Mouse (Mus musculus): ENCODE data around the gene Arhgef26.
A peak's percentile ranks its signal among the peaks of the same experiment; 100 is the strongest.

Gene Arhgef26

DNA sequence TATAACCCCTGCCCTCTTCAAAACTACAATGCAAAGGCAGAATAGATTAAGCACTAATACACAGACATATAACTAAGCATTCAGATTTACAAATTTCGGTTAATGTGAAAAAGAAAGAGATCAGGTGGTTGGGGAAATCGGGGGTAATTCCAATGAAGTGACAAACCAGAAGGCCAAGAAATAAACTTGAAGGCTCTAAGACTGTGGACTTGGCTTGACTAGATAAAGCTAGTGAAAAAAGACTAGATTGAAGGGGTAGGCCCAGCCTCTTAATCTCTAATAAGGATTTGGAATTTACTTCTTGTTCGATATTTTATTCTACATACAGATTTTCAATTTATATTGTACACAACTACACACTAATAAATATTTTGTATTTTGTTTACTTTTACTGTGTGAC lies at the start of gene Arhgef26:
TSS of gene Arhgef26 (plus strand) at position 301 of the 400 bp plus-strand sequence.
- no peak for DNase-seq

GRCm38 (mm10) chr3:62310493-62310892 lies 27.7 kb upstream of the Arhgef26 start:
- DNase-seq, result no peak

DNA sequence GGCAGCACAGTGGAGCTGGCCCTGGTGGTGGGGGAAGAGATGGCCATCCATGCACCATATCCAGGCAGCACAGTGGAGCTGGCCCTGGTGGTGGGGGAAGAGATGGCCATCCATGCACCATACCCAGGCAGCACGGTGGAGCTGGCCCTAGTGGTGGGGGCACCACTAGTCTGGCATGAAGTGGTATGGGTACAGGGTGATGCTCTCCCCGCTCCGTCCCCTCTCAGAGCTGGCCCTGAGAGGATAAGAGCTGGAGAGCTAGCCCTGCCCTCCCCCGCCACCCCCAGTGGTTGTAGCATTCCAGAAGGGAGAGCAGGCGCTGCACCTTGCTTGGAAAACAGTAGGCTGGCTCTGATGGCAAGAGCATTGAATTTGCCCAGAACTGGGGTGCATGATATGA lies 26.9 kb upstream of the Arhgef26 start:
- no peak for DNase-seq

DNA sequence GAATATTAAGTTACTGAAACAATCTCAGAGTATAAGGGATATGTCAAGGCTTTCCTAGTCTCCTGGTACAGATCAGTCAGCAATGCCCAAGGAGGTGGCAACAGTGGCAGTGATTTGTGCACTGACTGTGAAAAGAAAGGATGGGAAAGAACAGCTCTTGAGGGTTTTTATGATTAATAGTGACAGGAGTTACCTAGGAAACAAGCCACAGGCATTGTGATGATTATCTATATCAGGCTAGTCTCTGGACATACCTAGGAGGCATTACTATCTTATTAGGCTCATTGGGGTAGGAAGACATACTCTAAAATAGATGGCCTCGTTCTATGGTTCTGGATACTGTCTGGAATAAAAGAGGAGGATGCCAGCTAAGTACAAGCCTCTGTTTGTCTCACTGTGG lies 13.4 kb upstream of the Arhgef26 start:
- no peak for DNase-seq

DNA sequence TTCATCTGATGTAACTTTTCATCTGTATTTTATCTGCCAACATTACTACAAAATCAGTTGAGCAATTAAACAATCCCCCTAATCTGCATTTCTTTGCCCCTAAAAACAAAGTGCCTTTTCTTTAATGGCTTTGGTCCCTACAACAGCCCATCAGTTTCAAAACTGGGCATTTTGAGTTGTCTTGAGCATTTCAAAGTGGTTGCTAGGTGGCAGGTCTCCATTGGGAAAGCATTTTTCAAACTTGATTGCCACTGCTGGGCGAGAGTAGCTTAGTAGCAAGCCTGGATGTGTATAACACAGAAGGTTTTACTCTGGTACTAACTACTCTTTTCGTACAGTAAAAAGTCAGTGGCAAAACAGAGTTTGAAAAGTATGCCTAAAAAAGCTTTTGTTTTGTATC lies 10.2 kb upstream of the Arhgef26 start:
- DNase-seq, result no peak

- no peak for DNase-seq
These were observed 313 bp downstream of the Arhgef26 start for GRCm38 (mm10) chr3:62338461-62338853.

- DNase-seq, result peak; percentile 50
These were observed 841 bp downstream of the Arhgef26 start for GRCm38 (mm10) chr3:62338854-62339515.

DNA sequence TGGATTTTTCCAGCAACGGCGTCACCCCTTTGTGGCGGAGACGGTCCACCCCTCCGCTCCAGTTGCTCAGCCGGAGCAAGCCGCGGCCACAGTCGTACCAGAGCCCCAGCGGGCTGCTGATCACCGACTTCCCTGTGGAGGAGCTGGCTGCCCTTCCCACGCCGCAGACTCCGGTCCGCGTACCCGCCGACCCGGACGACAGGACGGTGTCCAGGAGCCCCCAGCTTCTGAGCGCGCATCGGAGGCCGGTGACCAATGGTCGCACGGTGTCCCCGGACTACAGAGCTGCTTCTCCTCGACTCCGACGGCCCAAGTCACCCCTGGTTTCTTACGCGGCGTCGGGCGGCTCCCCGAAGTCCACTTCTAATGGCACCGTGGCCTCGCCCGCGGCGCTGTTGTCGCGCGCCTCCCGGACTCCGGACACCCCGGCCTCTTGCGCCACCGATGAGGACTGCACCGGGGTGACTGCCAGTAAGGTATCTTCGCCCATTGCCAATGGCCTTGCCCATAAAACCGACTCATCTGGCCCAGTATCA lies 1.4 kb downstream of the Arhgef26 start:
- peak; percentile 14 for DNase-seq

GRCm38 (mm10) chr3:62340154-62340760 lies 2.1 kb downstream of the Arhgef26 start:
- no peak for DNase-seq

DNA sequence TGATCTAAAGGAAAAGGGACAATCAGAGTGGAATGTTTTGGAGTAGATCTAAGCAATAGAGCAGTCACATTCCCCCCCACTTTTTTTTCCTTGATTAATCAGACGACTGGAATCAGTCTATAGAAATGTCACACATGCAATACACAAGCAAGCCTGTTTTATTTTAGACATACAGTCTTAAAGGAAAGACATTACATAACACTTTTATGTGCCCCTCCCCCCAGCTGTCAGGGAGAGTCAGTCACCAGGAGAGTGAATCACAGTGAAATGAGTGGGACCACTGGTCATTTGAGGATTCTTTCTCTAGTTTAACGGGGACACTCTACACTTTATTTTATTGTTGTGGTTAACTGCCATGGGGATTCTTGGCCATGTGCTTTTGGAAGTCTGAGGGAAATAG lies 2.7 kb downstream of the Arhgef26 start:
- no peak for DNase-seq

- DNase-seq, result no peak
These were observed 3.5 kb downstream of the Arhgef26 start for GRCm38 (mm10) chr3:62341496-62342205.

DNA sequence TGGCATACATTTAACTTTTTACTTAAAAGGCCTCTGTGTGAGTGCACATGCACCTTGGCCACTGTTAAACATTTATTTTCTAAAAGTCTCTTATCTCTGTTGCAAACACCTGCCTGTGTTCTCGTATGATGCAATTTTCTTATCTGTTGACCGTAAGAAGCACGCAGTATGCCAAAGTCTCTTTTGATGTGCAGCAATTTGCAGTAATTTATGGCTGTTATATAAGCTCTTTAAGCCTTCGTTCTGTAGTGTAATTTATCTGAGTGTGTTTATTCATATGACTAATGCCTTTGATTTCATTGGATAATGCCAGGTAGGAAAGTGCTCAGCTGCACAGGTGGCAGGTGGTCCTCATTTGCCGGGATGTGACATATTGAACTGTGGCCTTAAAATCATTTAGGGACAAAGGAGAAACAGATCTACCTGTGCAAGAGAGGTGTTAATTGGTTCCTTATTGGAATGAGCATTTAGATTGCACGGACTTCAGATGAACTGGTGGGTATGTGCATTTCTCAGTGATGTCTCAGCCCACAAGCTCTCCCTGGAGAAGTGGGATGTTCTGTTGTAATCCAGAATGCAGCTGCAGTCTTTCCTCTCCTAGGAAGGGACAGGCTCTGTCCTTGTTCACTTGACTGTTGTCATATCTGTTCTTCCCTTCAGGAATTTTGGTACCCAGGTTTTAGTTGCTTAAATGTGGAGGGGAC lies 10.5 kb downstream of the Arhgef26 start:
- no peak for DNase-seq

DNA sequence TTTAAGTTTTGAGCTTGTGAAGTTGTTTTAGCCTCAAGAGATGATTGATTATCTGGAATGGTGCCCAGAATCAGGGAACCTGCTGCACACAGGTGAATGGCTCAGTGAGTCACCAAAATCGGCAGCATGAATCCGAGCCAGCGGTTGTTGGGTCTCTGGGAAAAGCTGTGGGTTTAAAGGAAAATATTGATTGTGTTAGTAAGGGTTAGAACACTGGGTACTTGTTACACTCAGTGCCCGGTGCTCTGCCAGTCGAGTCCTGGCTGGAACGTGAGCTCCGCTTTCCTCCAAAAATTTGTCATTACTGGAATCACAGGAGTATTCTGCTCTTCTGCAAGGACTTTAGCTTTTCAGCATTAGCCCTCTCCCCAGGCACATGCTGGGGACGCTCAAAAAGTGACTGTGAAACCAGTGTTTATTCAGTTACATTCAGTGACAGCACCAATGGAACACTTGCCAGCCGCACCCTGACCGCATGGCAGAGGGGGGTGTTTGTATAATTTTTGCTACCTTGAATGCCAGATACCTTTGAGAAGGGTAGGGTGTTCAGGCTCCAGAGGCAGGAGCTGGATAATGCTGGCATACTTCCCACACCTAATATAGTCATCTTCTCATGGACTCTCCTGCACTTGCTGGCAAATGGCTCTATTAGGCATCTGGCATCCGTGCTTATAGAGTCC lies 11.2 kb downstream of the Arhgef26 start:
- no peak for DNase-seq

- no peak for DNase-seq
These were observed 13.9 kb downstream of the Arhgef26 start for GRCm38 (mm10) chr3:62352071-62352470.

DNA sequence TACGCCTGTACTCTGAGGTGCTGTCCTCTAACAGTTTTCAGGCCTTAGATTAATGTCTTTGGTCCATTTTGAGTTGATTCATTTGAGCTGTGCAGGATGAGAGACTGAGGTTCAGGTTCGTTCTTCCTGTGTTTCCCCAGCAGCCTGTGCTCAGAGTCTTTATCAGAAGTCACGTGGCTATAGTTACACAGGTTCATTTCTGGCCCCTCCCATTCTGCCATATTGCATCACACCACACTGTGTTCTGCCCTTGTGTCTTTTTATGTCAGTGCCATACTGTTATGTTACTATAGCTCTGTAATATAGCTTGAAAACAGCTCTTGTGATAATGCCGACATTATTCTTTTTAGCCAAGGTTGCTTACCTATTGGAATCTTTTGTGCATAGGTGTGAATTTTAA lies 14.7 kb downstream of the Arhgef26 start:
- no peak for DNase-seq

DNA sequence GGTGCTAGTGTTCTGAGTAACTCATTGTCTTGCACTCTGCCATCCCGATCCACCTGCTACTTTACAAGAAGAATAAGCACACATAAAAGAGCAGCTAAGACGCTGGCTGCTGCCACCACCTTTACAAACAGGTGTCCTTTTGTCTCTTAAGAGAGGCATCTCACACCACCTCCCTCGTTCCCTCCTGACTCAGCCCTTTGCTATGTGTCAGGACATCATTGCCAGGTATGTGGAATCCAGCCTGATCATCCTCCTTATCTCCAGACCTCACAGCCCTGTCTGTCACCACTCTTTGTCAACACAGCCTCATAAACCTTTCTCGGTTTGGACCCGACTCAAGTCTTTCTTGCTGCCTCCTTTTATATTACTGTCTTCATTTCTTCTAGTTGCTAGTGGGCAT lies 29.7 kb downstream of the Arhgef26 start:
- no peak for DNase-seq

GRCm38 (mm10) chr3:62372841-62373240 lies 34.7 kb downstream of the Arhgef26 start:
- no peak for DNase-seq

- DNase-seq, result no peak
These were observed 36.2 kb downstream of the Arhgef26 start for GRCm38 (mm10) chr3:62374346-62374745.

DNA sequence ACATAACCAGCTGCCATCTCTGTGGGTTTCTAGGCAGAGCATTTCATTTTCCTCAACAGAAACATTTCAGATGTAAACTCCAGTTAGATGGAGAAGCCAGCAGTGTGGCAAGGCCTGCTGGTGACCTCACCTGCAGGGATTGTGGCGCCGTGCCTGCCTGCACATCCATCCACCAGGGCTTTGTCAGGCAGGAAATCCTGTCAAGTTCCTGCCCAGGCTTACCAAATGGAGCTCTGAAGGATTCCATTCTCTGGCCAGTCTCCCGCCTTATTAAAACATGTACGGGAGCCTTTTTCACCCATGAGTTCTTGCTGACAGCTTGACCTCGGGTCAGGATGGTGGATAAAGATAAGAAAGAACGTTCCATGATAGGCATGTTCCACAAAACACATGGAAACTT lies 36.7 kb downstream of the Arhgef26 start:
- DNase-seq, result no peak

DNA sequence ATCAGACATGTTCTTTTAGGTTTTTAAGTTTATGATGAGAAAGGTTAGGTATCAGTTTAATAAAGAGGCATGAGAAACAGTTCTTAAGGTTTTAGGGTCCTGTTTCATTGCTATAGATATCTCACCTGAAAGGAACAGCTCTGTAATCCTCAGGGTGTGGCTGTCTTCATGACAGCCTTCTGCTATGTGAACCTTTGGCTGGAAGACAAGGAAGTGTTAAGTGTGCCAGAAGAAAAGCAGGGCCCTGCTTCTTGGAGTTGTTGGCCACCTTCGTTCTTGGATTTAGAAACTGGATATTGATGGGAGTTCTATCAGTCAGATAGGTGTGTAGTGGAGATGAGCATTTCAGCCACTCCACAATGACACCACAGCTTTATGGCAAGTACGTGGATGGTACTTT lies 38.6 kb downstream of the Arhgef26 start:
- DNase-seq, result no peak

DNA sequence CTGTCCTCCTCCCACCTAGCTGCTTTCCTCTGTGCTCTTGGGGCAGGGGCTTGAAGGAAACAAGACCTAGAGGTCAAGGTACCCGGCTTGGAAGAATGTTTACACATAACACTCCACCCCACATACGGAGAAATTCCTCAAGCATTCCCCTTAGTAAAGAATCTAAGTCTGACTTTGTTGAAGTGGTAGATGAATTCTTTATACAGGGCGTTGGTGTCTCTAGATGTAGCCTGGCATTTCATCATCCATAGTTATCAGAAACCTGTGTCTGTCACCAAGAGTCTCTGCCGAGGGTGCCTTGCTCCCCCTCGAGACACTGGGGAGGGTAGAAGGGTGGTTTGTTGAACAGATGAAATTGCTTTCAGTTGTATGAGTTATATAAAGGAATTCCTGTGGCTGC lies 41.8 kb downstream of the Arhgef26 start:
- no peak for DNase-seq

DNA sequence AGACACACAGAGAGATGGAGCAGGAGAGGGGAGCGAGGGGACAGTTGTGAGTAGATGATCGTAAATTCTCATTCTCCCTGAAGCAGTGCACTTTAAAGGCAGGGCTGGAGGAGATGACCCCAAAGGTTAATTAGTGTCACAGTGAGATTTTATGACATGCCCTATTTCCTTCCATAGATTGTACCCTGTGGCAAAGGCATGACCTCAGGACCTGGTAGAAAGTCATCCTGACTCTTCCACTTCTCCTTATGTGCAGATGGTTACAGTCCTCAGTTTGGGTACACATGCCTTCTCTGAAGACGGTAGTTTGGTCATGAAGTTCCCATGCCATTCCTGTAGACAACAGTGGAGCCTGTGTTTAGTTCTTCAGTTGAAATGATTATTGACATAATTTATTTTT lies 42.3 kb downstream of the Arhgef26 start:
- no peak for DNase-seq

GRCm38 (mm10) chr3:62382853-62383252 lies 44.7 kb downstream of the Arhgef26 start:
- DNase-seq, result no peak

All from right cerebral cortex, postnatal 25 days (tissue).